Mouse (Mus musculus) liver, embryonic 14 days (tissue): ENCODE results near the gene Frmpd1. TPM values are rescaled to one million over a fixed set of nuclear protein-coding genes. Genes with fewer than 3 reads are reported as not detected.

ENCODE experiments used
- polyA plus RNA-seq: library from polyadenylated mRNA; depleted of rRNA; stranded (reverse); fragments of >200 nt; gene quantifications from 2 replicates; pipeline ENCODE4 v1.2.3, GENCODE M21; 2012; rRNA removed

Gene Frmpd1
- polyA plus RNA-seq: 0.17 and 0.20 TPM in 2 replicates

GRCm38 (mm10) chr4:45184521-45185330 is at the start of gene Frmpd1:
Gene Frmpd1 (plus strand): TSS chr4:45184875.

GRCm38 (mm10) chr4:45296662-45297564 is 112.2 kb downstream of the Frmpd1 start, which contains the start of gene Trmt10b:
Gene Trmt10b (plus strand): TSS chr4:45297127.

Other genes starting within 250 kb of the Frmpd1 start
- 42.7 and 47.7 TPM in 2 replicates for gene Grhpr, start 203.5 kb upstream of the Frmpd1 start, polyA plus RNA-seq
- gene Zbtb5, start 172.5 kb upstream of the Frmpd1 start, polyA plus RNA-seq: 3.8 and 4.0 TPM in 2 replicates
- gene Polr1e, start 166.3 kb upstream of the Frmpd1 start, polyA plus RNA-seq: 8.0 and 10.2 TPM in 2 replicates
- 3.9 TPM in 2 replicates for gene Fbxo10, start 100.3 kb upstream of the Frmpd1 start, polyA plus RNA-seq
- gene Tomm5, start 76.8 kb upstream of the Frmpd1 start, polyA plus RNA-seq: 129 and 142 TPM in 2 replicates
- gene Trmt10b, start 112.3 kb downstream of the Frmpd1 start, polyA plus RNA-seq: 2.5 and 2.6 TPM in 2 replicates
- 3.8 and 4.3 TPM in 2 replicates for gene Dcaf10, start 157.2 kb downstream of the Frmpd1 start, polyA plus RNA-seq
- 34.0 and 35.7 TPM in 2 replicates for gene Exosc3, start 157.9 kb downstream of the Frmpd1 start, polyA plus RNA-seq
- 49.7 and 61.8 TPM in 2 replicates for gene Slc25a51, start 223.9 kb downstream of the Frmpd1 start, polyA plus RNA-seq